Mouse (Mus musculus) liver, postnatal 0 days (tissue): ENCODE measurements around the gene Pllp.

Experiments used
- CTCF ChIP-seq: sonication (generic); IDR thresholded peaks from 2 replicates; pipeline ENCODE4 v1.5.1; 2016; ENCODE audit warnings: antibody characterized with exemption, low read depth
- EP300 ChIP-seq: IDR thresholded peaks from 2 replicates; pipeline ENCODE4 v1.6.1; 2016; ENCODE audit warnings: antibody characterized with exemption, low read depth, mild to moderate bottlenecking

DNA sequence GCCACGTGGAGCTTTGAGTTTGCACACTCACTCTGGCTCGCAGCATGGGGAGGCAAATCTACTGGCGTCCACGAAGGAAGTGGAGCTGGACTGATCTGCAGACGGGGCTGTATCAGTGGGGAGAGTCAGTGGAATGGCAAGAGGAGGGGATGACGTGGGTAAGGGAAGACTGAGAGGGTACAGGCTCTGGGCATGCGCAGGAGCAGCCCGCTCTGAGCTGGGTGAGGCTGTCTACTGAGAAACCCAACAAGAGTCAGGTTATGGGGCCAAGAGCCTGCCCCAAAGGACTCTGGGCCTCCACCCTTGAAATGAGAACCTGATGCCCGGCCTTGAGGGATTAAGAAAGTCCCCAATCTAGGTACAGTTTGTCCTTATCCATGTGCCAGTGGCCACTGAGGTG is 48.9 kb upstream of the Pllp start:
- TF ChIP-seq CTCF (no peak), EP300 (no peak)
